Mouse (Mus musculus) heart, embryonic 11.5 days (tissue): ENCODE measurements around the gene Tbrg4. TPM values are rescaled to one million over a fixed set of nuclear protein-coding genes. Genes with fewer than 3 reads are reported as not detected.

Source experiments
- ATAC-seq: fragments of 200-750 bp; cut with Nextera tagmentation; replicated peaks from 2 replicates; pipeline ENCODE4 v1.8.0; 2017; ENCODE audit warnings: moderate library complexity; ENCODE audit not compliant: insufficient number of reproducible peaks, low FRiP score, low TSS enrichment
- H3K27ac ChIP-seq: fragments of 300-500 bp; sonication (generic); 2 replicates; pipeline ENCODE4 v1.5.1; 2014; ENCODE audit warnings: mild to moderate bottlenecking, low read depth, low read length
- H3K27me3 ChIP-seq: fragments of 300-500 bp; sonication (generic); 2 replicates; pipeline ENCODE4 v1.6.1; 2014; ENCODE audit warnings: mild to moderate bottlenecking, low read length, mixed read lengths; ENCODE audit not compliant: control insufficient read depth, insufficient read depth
- H3K36me3 ChIP-seq: fragments of 300-500 bp; sonication (generic); 2 replicates; pipeline ENCODE4 v1.6.1; 2014; ENCODE audit warnings: mild to moderate bottlenecking, low read length, moderate library complexity, mixed read lengths; ENCODE audit not compliant: control insufficient read depth, insufficient read depth
- H3K4me1 ChIP-seq: fragments of 300-500 bp; sonication (generic); 2 replicates; pipeline ENCODE4 v1.6.1; 2014; ENCODE audit warnings: low read length; ENCODE audit not compliant: control insufficient read depth, insufficient read depth
- H3K4me2 ChIP-seq: fragments of 300-500 bp; sonication (generic); 2 replicates; pipeline ENCODE4 v1.6.1; 2014; ENCODE audit warnings: mild to moderate bottlenecking, moderate library complexity
- H3K4me3 ChIP-seq: fragments of 300-500 bp; sonication (generic); 2 replicates; pipeline ENCODE4 v1.5.1; 2014; ENCODE audit warnings: low read depth, low read length
- H3K9ac ChIP-seq: fragments of 300-500 bp; sonication (generic); 2 replicates; pipeline ENCODE4 v1.6.1; 2014; ENCODE audit warnings: mild to moderate bottlenecking, low read depth, low read length, moderate library complexity
- H3K9me3 ChIP-seq: fragments of 300-500 bp; sonication (generic); replicated peaks from 2 replicates; pipeline ENCODE4 v1.6.1; 2016; ENCODE audit warnings: low read length; ENCODE audit not compliant: control insufficient read depth
- WGBS: fragments of 180-500 bp; shearing (Covaris S2); extraction: QIAGEN DNeasy Blood & Tissue Kit; methylation state at CpG from one replicate; pipeline ENCODE4 v1.1.7; 2014; ENCODE audit not compliant: insufficient replicate concordance; 5-methylcytosine and 5-hydroxymethylcytosine counted together
- polyA plus RNA-seq: library from polyadenylated mRNA; unstranded; fragments of >200 nt; fragmentation: Nextera tagmentation; extraction: Ambion mirVana; gene quantifications from 2 replicates; pipeline ENCODE4 v1.2.1, GENCODE M21; 2014

Gene Tbrg4
- 43.7 and 45.8 TPM in 2 replicates for polyA plus RNA-seq

GRCm38 (mm10) chr11:6625478-6626387, at the start of gene Tbrg4:
Gene Tbrg4, minus strand, starts transcription at chr11:6626067.
- no peaks in the 10 kb centered on the region for H3K27me3 ChIP-seq
- peak within 1 kb of the TSS; percentile 87 for H3K27ac ChIP-seq
- H3K4me1 ChIP-seq: peaks cover 15% of the 10 kb centered on the region
- no peaks in the 10 kb centered on the region for H3K9me3 ChIP-seq
- peaks cover 23% of the 10 kb centered on the region for H3K36me3 ChIP-seq
- peak within 1 kb of the TSS; percentile 89 for H3K4me2 ChIP-seq
- H3K9ac ChIP-seq: peak within 1 kb of the TSS; percentile 89
- WGBS: under 1% methylated on average over 66 of the region's 66 CpGs
- peak; percentile 92 for ATAC-seq
- peak within 1 kb of the TSS; percentile 72 for H3K4me3 ChIP-seq

- 48% methylated on average over 7 of the region's 7 CpGs for WGBS
- Histone ChIP-seq H3K9ac (no peak overlapping the region), H3K4me3 (no peak overlapping the region), H3K4me1 (0 out of 2 replicates have a peak, but pooled peaks cover 2% of the 10 kb centered on the region), H3K27me3 (0 out of 2 replicates have a peak, but pooled peaks cover 3% of the 10 kb centered on the region), H3K27ac (no peak overlapping the region), H3K9me3 (no peaks in the 10 kb centered on the region), H3K4me2 (no peak overlapping the region), H3K36me3 (no peaks in the 10 kb centered on the region)
- ATAC-seq: no peak
These were observed 49.5 kb upstream of the Tbrg4 start for GRCm38 (mm10) chr11:6675402-6675801.

GRCm38 (mm10) chr11:6674701-6675100, 48.8 kb upstream of the Tbrg4 start:
- H3K27me3 ChIP-seq: 0 out of 2 replicates have a peak, but pooled peaks cover 3% of the 10 kb centered on the region
- ATAC-seq: no peak
- no peaks in the 10 kb centered on the region for H3K9me3 ChIP-seq
- WGBS: 81% methylated on average over 9 of the region's 9 CpGs
- no peak overlapping the region for H3K4me3 ChIP-seq
- H3K4me1 ChIP-seq: no peaks in the 10 kb centered on the region
- H3K36me3 ChIP-seq: no peaks in the 10 kb centered on the region
- no peak overlapping the region for H3K9ac ChIP-seq
- no peak overlapping the region for H3K27ac ChIP-seq
- H3K4me2 ChIP-seq: no peak overlapping the region

GRCm38 (mm10) chr11:6670826-6671225, 45.0 kb upstream of the Tbrg4 start:
- H3K9me3 ChIP-seq: no peaks in the 10 kb centered on the region
- H3K4me2 ChIP-seq: no peak overlapping the region
- H3K4me3 ChIP-seq: no peak overlapping the region
- H3K27ac ChIP-seq: no peak overlapping the region
- no peak overlapping the region for H3K9ac ChIP-seq
- H3K4me1 ChIP-seq: no peaks in the 10 kb centered on the region
- 77% methylated on average over 4 of the region's 4 CpGs for WGBS
- 0 out of 2 replicates have a peak, but pooled peaks cover 3% of the 10 kb centered on the region for H3K27me3 ChIP-seq
- no peaks in the 10 kb centered on the region for H3K36me3 ChIP-seq
- no peak for ATAC-seq

DNA sequence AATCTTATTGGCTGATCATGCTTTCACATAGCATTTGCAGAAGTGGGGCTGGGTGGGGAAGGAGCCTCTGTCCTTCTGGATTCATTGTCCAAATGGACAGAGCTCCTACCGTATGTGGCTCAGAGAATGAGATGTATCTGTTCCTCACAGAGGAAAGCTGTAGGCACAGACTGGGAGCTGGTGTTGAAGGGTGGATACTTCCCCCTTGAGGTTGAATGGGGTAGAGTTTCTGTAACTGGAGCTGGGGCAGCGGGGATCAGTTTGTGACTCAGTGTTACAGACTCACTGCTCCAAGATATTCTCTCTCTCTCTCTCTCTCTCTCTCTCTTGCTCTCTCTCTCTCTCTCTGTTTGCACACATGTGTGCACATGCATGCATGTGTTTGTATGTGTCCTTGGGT, 44.2 kb upstream of the Tbrg4 start:
- Histone ChIP-seq H3K27ac (no peak overlapping the region), H3K27me3 (0 out of 2 replicates have a peak, but pooled peaks cover 3% of the 10 kb centered on the region), H3K36me3 (no peaks in the 10 kb centered on the region), H3K9me3 (no peaks in the 10 kb centered on the region), H3K4me2 (no peak overlapping the region), H3K4me1 (no peaks in the 10 kb centered on the region), H3K9ac (no peak overlapping the region), H3K4me3 (no peak overlapping the region)
- ATAC-seq: no peak
- WGBS: 38% methylated on average over 2 of the region's 2 CpGs

GRCm38 (mm10) chr11:6669041-6669440, 43.2 kb upstream of the Tbrg4 start:
- no peaks in the 10 kb centered on the region for H3K9me3 ChIP-seq
- 67% methylated on average over 9 of the region's 9 CpGs for WGBS
- no peak overlapping the region for H3K4me3 ChIP-seq
- H3K36me3 ChIP-seq: no peaks in the 10 kb centered on the region
- H3K9ac ChIP-seq: no peak overlapping the region
- H3K4me1 ChIP-seq: no peaks in the 10 kb centered on the region
- 0 out of 2 replicates have a peak, but pooled peaks cover 3% of the 10 kb centered on the region for H3K27me3 ChIP-seq
- no peak overlapping the region for H3K4me2 ChIP-seq
- no peak for ATAC-seq
- H3K27ac ChIP-seq: no peak overlapping the region

DNA sequence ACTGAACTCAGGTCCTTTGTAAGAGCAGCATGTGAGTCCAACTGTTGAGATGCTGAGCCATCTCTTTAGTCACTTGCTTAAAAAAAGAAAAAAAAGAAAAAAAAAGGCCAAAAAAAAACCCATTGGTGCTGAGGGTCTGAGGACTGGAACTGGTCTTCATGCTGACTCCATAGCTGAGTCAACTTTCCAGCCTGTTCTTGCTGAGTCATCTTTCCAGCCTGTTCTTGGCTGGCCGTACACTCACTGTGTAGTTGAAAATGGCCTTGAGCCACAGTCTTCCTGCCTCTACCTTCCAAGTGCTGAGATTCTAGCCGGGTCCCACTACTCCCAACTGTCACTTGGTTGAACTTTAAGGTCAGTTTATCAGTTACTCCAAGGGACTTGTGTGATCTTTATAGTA, 40.8 kb upstream of the Tbrg4 start:
- 87% methylated on average over 2 of the region's 2 CpGs for WGBS
- H3K9me3 ChIP-seq: no peaks in the 10 kb centered on the region
- no peak overlapping the region for H3K9ac ChIP-seq
- no peaks in the 10 kb centered on the region for H3K36me3 ChIP-seq
- no peak overlapping the region for H3K27ac ChIP-seq
- no peak for ATAC-seq
- no peaks in the 10 kb centered on the region for H3K4me1 ChIP-seq
- no peaks in the 10 kb centered on the region for H3K27me3 ChIP-seq
- H3K4me2 ChIP-seq: no peak overlapping the region
- no peak overlapping the region for H3K4me3 ChIP-seq

DNA sequence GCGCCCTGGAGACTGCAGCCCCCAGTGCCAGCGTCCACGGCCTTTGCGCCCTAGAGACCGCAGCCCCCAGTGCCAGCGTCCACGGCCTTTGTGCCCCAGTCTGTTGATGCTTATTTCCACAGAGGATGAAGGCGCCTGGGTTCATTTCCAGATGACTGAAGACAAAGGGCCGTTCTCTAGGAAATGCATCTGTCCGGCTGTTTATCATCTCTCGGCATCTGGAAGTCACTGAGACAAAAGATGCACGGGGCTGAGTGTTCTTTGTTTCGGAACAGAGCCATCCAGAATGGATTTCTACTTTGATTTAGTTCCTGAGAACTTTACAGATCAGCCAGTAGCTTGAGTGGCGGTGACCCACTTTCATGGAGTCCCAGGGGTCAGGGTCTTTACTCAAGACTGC, 35.3 kb upstream of the Tbrg4 start:
- no peak for ATAC-seq
- H3K27me3 ChIP-seq: 0 out of 2 replicates have a peak, but pooled peaks cover 3% of the 10 kb centered on the region

More for the DNA sequence above, 35.3 kb upstream of the Tbrg4 start:
- 74% methylated on average over 14 of the region's 14 CpGs for WGBS
- no peaks in the 10 kb centered on the region for H3K4me1 ChIP-seq
- no peak overlapping the region for H3K4me3 ChIP-seq
- no peaks in the 10 kb centered on the region for H3K9me3 ChIP-seq
- no peak overlapping the region for H3K9ac ChIP-seq
- no peak overlapping the region for H3K27ac ChIP-seq
- H3K4me2 ChIP-seq: no peak overlapping the region
- no peaks in the 10 kb centered on the region for H3K36me3 ChIP-seq
